Mouse (Mus musculus) G1E (cell line): Measurements from ENCODE around the gene Gpr179. TPM values are rescaled to one million over a fixed set of nuclear protein-coding genes. Genes with fewer than 3 reads are reported as not detected.

Experiments
- ATAC-seq: 2 replicates; pipeline ENCODE4 v1.8.0; 2016; ENCODE audit warnings: mild to moderate bottlenecking; ENCODE audit not compliant: insufficient number of reproducible peaks, poor library complexity, low FRiP score, severe bottlenecking; ENCODE audit errors: extremely low read depth
- DNase-seq: peaks from one replicate; pipeline ENCODE4 v3.0.0; 2012; ENCODE audit warnings: low spot score
- H3K27me3 ChIP-seq: 2 replicates; pipeline ENCODE4 v1.6.1; 2012; ENCODE audit warnings: mild to moderate bottlenecking, low read length, inconsistent platforms; ENCODE audit not compliant: insufficient read depth
- H3K36me3 ChIP-seq: replicated peaks from 2 replicates; pipeline ENCODE3; 2012; ENCODE audit warnings: mild to moderate bottlenecking, inconsistent platforms
- H3K4me1 ChIP-seq: 2 replicates; pipeline ENCODE4 v1.6.1; 2012; ENCODE audit warnings: low read depth, low read length, inconsistent platforms, mixed read lengths; ENCODE audit not compliant: insufficient read depth
- H3K4me3 ChIP-seq: 2 replicates; pipeline ENCODE4 v1.5.1; 2012; ENCODE audit warnings: low read depth, mild to moderate bottlenecking, inconsistent platforms, low read length, moderate library complexity, mixed read lengths
- H3K9me3 ChIP-seq: replicated peaks from 2 replicates; pipeline ENCODE4 v1.6.1; 2012; ENCODE audit warnings: inconsistent platforms
- CTCF ChIP-seq: IDR thresholded peaks from 2 replicates; pipeline ENCODE4 v1.5.1; 2012; ENCODE audit warnings: low read depth, low read length, inconsistent platforms, mixed read lengths
- GATA1 ChIP-seq: IDR thresholded peaks from 2 replicates; pipeline ENCODE4 v1.6.1; 2012; ENCODE audit warnings: borderline replicate concordance, low read length, inconsistent platforms, mixed read lengths
- GATA2 ChIP-seq: IDR thresholded peaks from 2 replicates; pipeline ENCODE4 v1.6.1; 2012; ENCODE audit warnings: low read depth, low read length, inconsistent platforms, borderline replicate concordance
- POLR2AphosphoS5 ChIP-seq: IDR thresholded peaks from 2 replicates; pipeline ENCODE4 v1.6.1; 2012; ENCODE audit warnings: low read depth, low read length, inconsistent platforms; ENCODE audit not compliant: insufficient replicate concordance
- TAL1 ChIP-seq: conservative IDR thresholded peaks from 2 replicates; pipeline ENCODE4 v1.6.1; 2012; ENCODE audit warnings: low read depth, low read length, inconsistent platforms, mixed read lengths
- polyA plus RNA-seq: library from polyadenylated mRNA; stranded (reverse); fragments of >175 nt; gene quantifications from 2 replicates; pipeline ENCODE4 v1.2.3, GENCODE M21; 2012
- total RNA-seq, 2 experiments: library from RNA; stranded (forward) in 1 of 2; stranded (reverse) in 1 of 2; fragments of 200-1000 nt in 1 of 2; fragments of >200 nt in 1 of 2; fragmentation: Nextera tagmentation in 1 of 2; gene quantifications; 2 replicates each; pipeline ENCODE4 v1.2.3; 2014 to 2017

Gpr179 gene
- total and polyA plus RNA-seq, 3 experiments = 0.01 to 0.11 TPM; not detected in 1

GRCm38 (mm10) chr11:97337363-97337762 is 14.5 kb downstream of the Gpr179 start:
- DNase-seq (no peak), ATAC-seq (no peak)
- TF ChIP-seq TAL1 (no peak), GATA1 (no peak), GATA2 (no peak), POLR2AphosphoS5 (no peak), CTCF (no peak)
- peaks cover 60% of the 10 kb centered on the region for H3K27me3 ChIP-seq
- H3K4me3 ChIP-seq = no peak overlapping the region
- peaks cover 9% of the 10 kb centered on the region for H3K4me1 ChIP-seq
- no peaks in the 10 kb centered on the region for H3K9me3 ChIP-seq
- peaks cover 7% of the 10 kb centered on the region for H3K36me3 ChIP-seq

DNA sequence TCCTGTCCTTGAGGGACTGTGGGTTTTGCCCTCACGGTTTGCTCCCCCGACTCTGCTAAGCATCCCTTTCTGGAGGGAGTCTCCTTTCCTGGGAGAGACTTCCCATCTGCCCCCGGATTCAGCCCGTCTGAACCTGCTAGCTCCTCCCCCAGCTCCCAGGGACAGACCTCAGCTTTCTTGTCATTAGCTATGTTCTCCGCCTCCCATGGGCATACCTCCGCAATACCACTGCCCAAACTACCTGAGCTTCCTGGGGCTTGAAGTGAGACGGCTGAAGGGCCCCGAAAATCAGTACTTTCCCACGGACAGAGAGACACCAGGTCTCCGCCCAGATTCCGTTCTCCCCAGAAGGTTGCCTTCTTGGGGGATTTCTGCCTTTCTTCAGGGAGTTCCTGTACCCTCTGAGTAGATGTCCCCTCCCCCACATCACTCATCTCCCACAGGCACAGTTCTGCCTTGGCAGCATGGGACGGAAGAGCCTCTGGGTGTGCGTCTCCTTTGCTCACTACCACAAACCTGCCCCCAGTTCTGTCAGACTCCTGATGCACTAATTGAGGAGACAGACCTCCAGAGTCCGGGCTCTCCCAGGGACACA is 15.0 kb downstream of the Gpr179 start:
- no peak for DNase-seq
- ATAC-seq = no peak
- TF ChIP-seq CTCF = no peak
- no peak for TF ChIP-seq TAL1
- no peak for TF ChIP-seq GATA1
- TF ChIP-seq POLR2AphosphoS5 = no peak
- no peak for TF ChIP-seq GATA2
- peaks cover 10% of the 10 kb centered on the region for H3K4me1 ChIP-seq
- peaks cover 11% of the 10 kb centered on the region for H3K36me3 ChIP-seq
- no peak overlapping the region for H3K4me3 ChIP-seq
- H3K9me3 ChIP-seq = no peaks in the 10 kb centered on the region
- peaks cover 58% of the 10 kb centered on the region for H3K27me3 ChIP-seq

DNA sequence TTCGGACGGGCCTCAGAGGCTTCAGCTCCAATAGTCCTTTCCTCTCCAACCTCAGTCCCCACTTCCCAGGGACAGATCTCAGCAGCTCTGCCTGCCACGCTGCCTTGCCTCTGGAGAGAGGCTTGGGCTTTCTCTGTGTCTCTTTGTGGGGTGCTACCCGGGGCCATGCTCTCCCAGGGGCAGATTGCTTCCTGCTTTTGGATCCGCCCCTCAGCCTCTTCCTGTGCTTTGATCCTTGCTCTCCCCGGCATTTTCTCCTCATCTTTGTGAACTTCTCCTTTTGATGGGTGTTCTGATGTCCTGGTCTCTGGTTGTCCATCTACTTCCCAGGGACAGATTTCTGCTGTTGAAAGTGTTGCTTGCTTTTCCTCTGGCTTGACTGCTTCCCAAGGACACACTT is 15.6 kb downstream of the Gpr179 start:
- ATAC-seq = no peak
- DNase-seq = no peak

GRCm38 (mm10) chr11:97334400-97334799 is 17.5 kb downstream of the Gpr179 start:
- no peak for ATAC-seq
- no peaks in the 10 kb centered on the region for H3K9me3 ChIP-seq
- DNase-seq = no peak
- no peak overlapping the region for H3K4me3 ChIP-seq
- peaks cover 47% of the 10 kb centered on the region for H3K27me3 ChIP-seq
- TF ChIP-seq TAL1 = no peak
- no peak for TF ChIP-seq CTCF
- no peak for TF ChIP-seq GATA1
- no peak for TF ChIP-seq GATA2
- TF ChIP-seq POLR2AphosphoS5 = no peak
- H3K4me1 ChIP-seq = peaks cover 10% of the 10 kb centered on the region
- H3K36me3 ChIP-seq = peaks cover 31% of the 10 kb centered on the region

More for the DNA sequence above, 15.6 kb downstream of the Gpr179 start:
- Histone ChIP-seq H3K27me3 (peaks cover 55% of the 10 kb centered on the region), H3K9me3 (no peaks in the 10 kb centered on the region), H3K4me1 (peaks cover 10% of the 10 kb centered on the region), H3K36me3 (peaks cover 18% of the 10 kb centered on the region), H3K4me3 (no peak overlapping the region)
- no peak for TF ChIP-seq TAL1
- no peak for TF ChIP-seq GATA2
- no peak for TF ChIP-seq CTCF
- no peak for TF ChIP-seq GATA1

GRCm38 (mm10) chr11:97333896-97334295 is 18.0 kb downstream of the Gpr179 start:
- Histone ChIP-seq H3K27me3 (peaks cover 44% of the 10 kb centered on the region), H3K4me1 (peaks cover 10% of the 10 kb centered on the region), H3K9me3 (no peaks in the 10 kb centered on the region), H3K4me3 (no peak overlapping the region), H3K36me3 (peaks cover 36% of the 10 kb centered on the region)
- ATAC-seq = no peak
- no peak for DNase-seq
- TF ChIP-seq GATA2 = no peak
- no peak for TF ChIP-seq POLR2AphosphoS5
- TF ChIP-seq TAL1 = no peak
- no peak for TF ChIP-seq GATA1
- TF ChIP-seq CTCF = no peak

- H3K9me3 ChIP-seq = no peaks in the 10 kb centered on the region
- peaks cover 45% of the 10 kb centered on the region for H3K36me3 ChIP-seq
- no peak for DNase-seq
- H3K4me1 ChIP-seq = peaks cover 10% of the 10 kb centered on the region
- no peak for ATAC-seq
- H3K27me3 ChIP-seq = peaks cover 35% of the 10 kb centered on the region
- no peak overlapping the region for H3K4me3 ChIP-seq
- no peak for TF ChIP-seq GATA1
- no peak for TF ChIP-seq CTCF
- no peak for TF ChIP-seq GATA2
- TF ChIP-seq POLR2AphosphoS5 = no peak
Measured at GRCm38 (mm10) chr11:97333044-97333443, 18.8 kb downstream of the Gpr179 start.

GRCm38 (mm10) chr11:97331231-97332190 is 20.4 kb downstream of the Gpr179 start:
- peaks cover 10% of the 10 kb centered on the region for H3K4me1 ChIP-seq

More at GRCm38 (mm10) chr11:97331231-97332190, 20.4 kb downstream of the Gpr179 start:
- Histone ChIP-seq H3K9me3 (no peaks in the 10 kb centered on the region), H3K36me3 (peaks cover 58% of the 10 kb centered on the region), H3K4me3 (no peak overlapping the region), H3K27me3 (peaks cover 20% of the 10 kb centered on the region)
- ATAC-seq (no peak), DNase-seq (no peak)
- TF ChIP-seq CTCF = no peak
- TF ChIP-seq TAL1 = no peak
- no peak for TF ChIP-seq GATA2
- TF ChIP-seq POLR2AphosphoS5 = no peak
- TF ChIP-seq GATA1 = no peak
